Mouse (Mus musculus) monocyte, adult 5-6 weeks (primary cell): ENCODE measurements around the gene Resp18. TPM values are rescaled to one million over a fixed set of nuclear protein-coding genes. Genes with fewer than 3 reads are reported as not detected.
A peak's percentile ranks its signal among the peaks of the same experiment; 100 is the strongest.

Experiments used
- ATAC-seq: fragments of 153-309, 156-312 bp; replicated peaks from 2 replicates; pipeline ENCODE4 v1.8.0; 2017; ENCODE audit warnings: mild to moderate bottlenecking; ENCODE audit not compliant: low TSS enrichment, insufficient number of reproducible peaks, severe bottlenecking, poor library complexity, low FRiP score
- total RNA-seq: library from RNA; stranded (forward); fragments of 200-1000, 200-491, 200-594 nt; gene quantifications from 3 replicates; pipeline ENCODE4 v1.2.3, GENCODE M21; 2017

Gene Resp18
- total RNA-seq: not detected in 3 replicates

GRCm38 (mm10) chr1:75278228-75278627 is at the start of gene Resp18:
Resp18 (minus strand) TSS chr1:75278415.
- no peak for ATAC-seq

GRCm38 (mm10) chr1:75327461-75327860 is 49.2 kb upstream of the Resp18 start:
- no peak for ATAC-seq

GRCm38 (mm10) chr1:75319166-75319565 is 41.0 kb upstream of the Resp18 start:
- no peak for ATAC-seq

- no peak for ATAC-seq
Measured at GRCm38 (mm10) chr1:75318736-75319135, 40.5 kb upstream of the Resp18 start.

GRCm38 (mm10) chr1:75318301-75318700 is 40.1 kb upstream of the Resp18 start:
- no peak for ATAC-seq

- ATAC-seq: peak; percentile 94
Measured at GRCm38 (mm10) chr1:75317241-75318201, 39.3 kb upstream of the Resp18 start, which contains the start of gene Dnpep. Dnpep (minus strand) TSS chr1:75317990.

- peak; percentile 2; the same call in 1 of the 2 replicates for ATAC-seq
Measured at GRCm38 (mm10) chr1:75316861-75317240, 38.6 kb upstream of the Resp18 start.

- ATAC-seq: no peak
Measured at GRCm38 (mm10) chr1:75315456-75316365, 37.5 kb upstream of the Resp18 start.

- no peak for ATAC-seq
Measured at GRCm38 (mm10) chr1:75315011-75315410, 36.8 kb upstream of the Resp18 start.

- no peak for ATAC-seq
Measured at GRCm38 (mm10) chr1:75311694-75312093, 33.5 kb upstream of the Resp18 start.

- ATAC-seq: no peak
Measured at GRCm38 (mm10) chr1:75304662-75305061, 26.4 kb upstream of the Resp18 start.

- ATAC-seq: no peak
Measured at GRCm38 (mm10) chr1:75294294-75294693, 16.1 kb upstream of the Resp18 start.

- no peak for ATAC-seq
Measured at GRCm38 (mm10) chr1:75293331-75293701, 15.1 kb upstream of the Resp18 start.

- no peak for ATAC-seq
Measured at GRCm38 (mm10) chr1:75292476-75293330, 14.5 kb upstream of the Resp18 start.

GRCm38 (mm10) chr1:75291321-75291720 is 13.1 kb upstream of the Resp18 start:
- ATAC-seq: no peak

GRCm38 (mm10) chr1:75290582-75290981 is 12.4 kb upstream of the Resp18 start:
- no peak for ATAC-seq

- ATAC-seq: no peak
Measured at GRCm38 (mm10) chr1:75289888-75290431, 11.7 kb upstream of the Resp18 start.

- no peak for ATAC-seq
Measured at GRCm38 (mm10) chr1:75289376-75289775, 11.2 kb upstream of the Resp18 start.
